Mouse (Mus musculus): ENCODE data around the gene Zfp36l2. TPM values are rescaled to one million over a fixed set of nuclear protein-coding genes. Genes with fewer than 3 reads are reported as not detected.

Gene Zfp36l2
- polyA plus RNA-seq, 1 experiment from 2014 or later, result 25.5 TPM

- no peak overlapping the region for H3K4me2 ChIP-seq (ENCODE audit: low read depth, low read length)
- no peaks in the 10 kb centered on the region for H3K36me3 ChIP-seq (ENCODE audit: control insufficient read depth, insufficient read depth, low read length)
- H3K4me1 ChIP-seq (ENCODE audit: control insufficient read depth, insufficient read depth, low read length), result peaks cover 19% of the 10 kb centered on the region
- 68% methylated on average over 10 of the region's 10 CpGs for WGBS
- ATAC-seq (ENCODE audit: low read depth) (no peak), DNase-seq (ENCODE audit: low spot score) (no peak)
- H3K4me3 ChIP-seq (ENCODE audit: low read depth, low read length), result no peak overlapping the region
- H3K27me3 ChIP-seq (replicated peaks; ENCODE audit: control insufficient read depth, insufficient read depth, low read length), result no peaks in the 10 kb centered on the region
- no peak overlapping the region for H3K9ac ChIP-seq (ENCODE audit: low read depth, low read length)
- no peaks in the 10 kb centered on the region for H3K9me3 ChIP-seq (ENCODE audit: control insufficient read depth, low read length)
- H3K27ac ChIP-seq (replicated peaks; ENCODE audit: low read depth, low read length), result peak overlapping the region; percentile 52
Observed at GRCm38 (mm10) chr17:84140822-84141507, 46.8 kb downstream of the Zfp36l2 start.

- ATAC-seq (ENCODE audit: low read depth), result no peak
- 81% methylated on average over 11 of the region's 11 CpGs for WGBS
- H3K4me2 ChIP-seq (ENCODE audit: low read depth, low read length), result no peak overlapping the region
- no peak overlapping the region for H3K4me3 ChIP-seq (ENCODE audit: low read depth, low read length)
- no peaks in the 10 kb centered on the region for H3K27me3 ChIP-seq (replicated peaks; ENCODE audit: control insufficient read depth, insufficient read depth, low read length)
- DNase-seq (ENCODE audit: low spot score), result no peak
- H3K9me3 ChIP-seq (ENCODE audit: control insufficient read depth, low read length), result no peaks in the 10 kb centered on the region
- peaks cover 6% of the 10 kb centered on the region; the same call in 1 of the 2 replicates for H3K4me1 ChIP-seq (ENCODE audit: control insufficient read depth, insufficient read depth, low read length)
- no peak overlapping the region for H3K27ac ChIP-seq (replicated peaks; ENCODE audit: low read depth, low read length)
- no peaks in the 10 kb centered on the region for H3K36me3 ChIP-seq (ENCODE audit: control insufficient read depth, insufficient read depth, low read length)
- no peak overlapping the region for H3K9ac ChIP-seq (ENCODE audit: low read depth, low read length)
Observed at GRCm38 (mm10) chr17:84137393-84138171, 50.2 kb downstream of the Zfp36l2 start.

GRCm38 (mm10) chr17:84136669-84137392 lies 50.9 kb downstream of the Zfp36l2 start:
- Histone ChIP-seq H3K9me3 (ENCODE audit: control insufficient read depth, low read length) (no peaks in the 10 kb centered on the region), H3K36me3 (ENCODE audit: control insufficient read depth, insufficient read depth, low read length) (no peaks in the 10 kb centered on the region), H3K4me2 (ENCODE audit: low read depth, low read length) (no peak overlapping the region), H3K4me3 (ENCODE audit: low read depth, low read length) (no peak overlapping the region), H3K4me1 (ENCODE audit: control insufficient read depth, insufficient read depth, low read length) (no peaks in the 10 kb centered on the region; the same call in 1 of the 2 replicates), H3K27ac (replicated peaks; ENCODE audit: low read depth, low read length) (no peak overlapping the region), H3K9ac (ENCODE audit: low read depth, low read length) (no peak overlapping the region), H3K27me3 (replicated peaks; ENCODE audit: control insufficient read depth, insufficient read depth, low read length) (no peaks in the 10 kb centered on the region)
- 59% methylated on average over 9 of the region's 10 CpGs for WGBS
- no peak for DNase-seq (ENCODE audit: low spot score)
- peak; percentile 56 for ATAC-seq (ENCODE audit: low read depth)

- no peak overlapping the region for H3K4me2 ChIP-seq (ENCODE audit: low read depth, low read length)
- DNase-seq (ENCODE audit: low spot score) (no peak), ATAC-seq (ENCODE audit: low read depth) (no peak)
- no peak overlapping the region for H3K4me3 ChIP-seq (ENCODE audit: low read depth, low read length)
- no peaks in the 10 kb centered on the region; the same call in 1 of the 2 replicates for H3K4me1 ChIP-seq (ENCODE audit: control insufficient read depth, insufficient read depth, low read length)
- H3K9ac ChIP-seq (ENCODE audit: low read depth, low read length), result no peak overlapping the region
- no peaks in the 10 kb centered on the region for H3K27me3 ChIP-seq (replicated peaks; ENCODE audit: control insufficient read depth, insufficient read depth, low read length)
- H3K27ac ChIP-seq (replicated peaks; ENCODE audit: low read depth, low read length), result no peak overlapping the region
- H3K36me3 ChIP-seq (ENCODE audit: control insufficient read depth, insufficient read depth, low read length), result no peaks in the 10 kb centered on the region
- H3K9me3 ChIP-seq (ENCODE audit: control insufficient read depth, low read length), result no peaks in the 10 kb centered on the region
- WGBS, result 77% methylated on average over 4 of the region's 4 CpGs
Observed at GRCm38 (mm10) chr17:84136217-84136616, 51.5 kb downstream of the Zfp36l2 start.

GRCm38 (mm10) chr17:84135243-84135642 lies 52.5 kb downstream of the Zfp36l2 start:
- no peak for DNase-seq (ENCODE audit: low spot score)
- H3K27ac ChIP-seq (replicated peaks; ENCODE audit: low read depth, low read length), result no peak overlapping the region
- no peak overlapping the region for H3K9ac ChIP-seq (ENCODE audit: low read depth, low read length)
- H3K36me3 ChIP-seq (ENCODE audit: control insufficient read depth, insufficient read depth, low read length), result no peaks in the 10 kb centered on the region
- 80% methylated on average over 7 of the region's 7 CpGs for WGBS
- H3K27me3 ChIP-seq (replicated peaks; ENCODE audit: control insufficient read depth, insufficient read depth, low read length), result no peaks in the 10 kb centered on the region
- no peaks in the 10 kb centered on the region; the same call in 1 of the 2 replicates for H3K4me1 ChIP-seq (ENCODE audit: control insufficient read depth, insufficient read depth, low read length)
- no peaks in the 10 kb centered on the region for H3K9me3 ChIP-seq (ENCODE audit: control insufficient read depth, low read length)
- H3K4me3 ChIP-seq (ENCODE audit: low read depth, low read length), result no peak overlapping the region
- H3K4me2 ChIP-seq (ENCODE audit: low read depth, low read length), result no peak overlapping the region
- ATAC-seq (ENCODE audit: low read depth), result no peak
